Mouse (Mus musculus): ENCODE results near the gene D430019H16Rik. TPM values are rescaled to one million over a fixed set of nuclear protein-coding genes. Genes with fewer than 3 reads are reported as not detected.

D430019H16Rik gene
- total and polyA plus RNA-seq, 3 experiments: 0.05 TPM; not detected in 2

GRCm38 (mm10) chr12:105511109-105511508 lies 57.5 kb downstream of the D430019H16Rik start:
- no peaks in the 10 kb centered on the region for H3K4me1 ChIP-seq (ENCODE audit: insufficient read depth, low read depth, low read length)
- peaks cover 69% of the 10 kb centered on the region for H3K9me3 ChIP-seq (replicated peaks)
- DNase-seq (ENCODE audit: low spot score) (no peak), ATAC-seq (ENCODE audit: extremely low read depth, insufficient number of reproducible peaks, low FRiP score, poor library complexity, severe bottlenecking) (no peak)
- H3K4me3 ChIP-seq (ENCODE audit: low read depth, low read length): no peak overlapping the region
- H3K27me3 ChIP-seq (ENCODE audit: insufficient read depth, low read length): no peaks in the 10 kb centered on the region
- H3K36me3 ChIP-seq (replicated peaks): no peaks in the 10 kb centered on the region
- TF ChIP-seq POLR2AphosphoS5 (IDR thresholded peaks at IDR 0.05; ENCODE audit: insufficient replicate concordance, low read depth, low read length) (no peak), GATA1 (IDR thresholded peaks at IDR 0.05; ENCODE audit: borderline replicate concordance, low read length) (no peak), TAL1 (conservative IDR thresholded peaks at IDR 0.05; ENCODE audit: low read depth, low read length) (no peak), CTCF (IDR thresholded peaks at IDR 0.05; ENCODE audit: low read depth, low read length) (no peak), GATA2 (IDR thresholded peaks at IDR 0.05; ENCODE audit: borderline replicate concordance, low read depth, low read length) (no peak)

- Histone ChIP-seq H3K4me1 (ENCODE audit: insufficient read depth, low read depth, low read length) (no peaks in the 10 kb centered on the region), H3K36me3 (replicated peaks) (no peaks in the 10 kb centered on the region), H3K27me3 (ENCODE audit: insufficient read depth, low read length) (no peaks in the 10 kb centered on the region), H3K9me3 (replicated peaks) (peaks cover 65% of the 10 kb centered on the region), H3K4me3 (ENCODE audit: low read depth, low read length) (no peak overlapping the region)
- no peak for TF ChIP-seq GATA2 (IDR thresholded peaks at IDR 0.05; ENCODE audit: borderline replicate concordance, low read depth, low read length)
- no peak for TF ChIP-seq CTCF (IDR thresholded peaks at IDR 0.05; ENCODE audit: low read depth, low read length)
- TF ChIP-seq TAL1 (conservative IDR thresholded peaks at IDR 0.05; ENCODE audit: low read depth, low read length): no peak
- no peak for TF ChIP-seq POLR2AphosphoS5 (IDR thresholded peaks at IDR 0.05; ENCODE audit: insufficient replicate concordance, low read depth, low read length)
- no peak for TF ChIP-seq GATA1 (IDR thresholded peaks at IDR 0.05; ENCODE audit: borderline replicate concordance, low read length)
- DNase-seq (ENCODE audit: low spot score) (no peak), ATAC-seq (ENCODE audit: extremely low read depth, insufficient number of reproducible peaks, low FRiP score, poor library complexity, severe bottlenecking) (no peak)
Observed at GRCm38 (mm10) chr12:105511671-105512502, 58.2 kb downstream of the D430019H16Rik start.

DNA sequence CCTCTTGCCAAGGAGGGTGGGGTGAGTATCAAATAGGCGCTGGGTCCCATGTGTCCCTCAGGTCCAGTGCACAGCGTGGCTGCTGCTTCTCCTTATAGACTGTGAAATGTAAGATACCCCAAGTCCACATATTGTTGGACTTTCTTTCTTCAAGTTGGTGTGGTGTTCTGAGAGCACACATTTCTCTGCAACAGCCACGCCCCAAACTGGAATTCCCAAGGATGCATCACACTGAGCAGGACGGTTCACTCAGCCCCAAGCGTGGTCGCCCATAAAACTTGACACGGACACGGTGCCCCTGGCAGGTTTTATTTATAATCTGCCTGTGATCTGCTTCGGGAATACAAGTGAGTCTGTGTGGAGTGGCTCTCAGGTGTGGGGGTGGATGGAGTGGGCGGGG lies 60.5 kb downstream of the D430019H16Rik start:
- ATAC-seq (ENCODE audit: extremely low read depth, insufficient number of reproducible peaks, low FRiP score, poor library complexity, severe bottlenecking): no peak
- Histone ChIP-seq H3K27me3 (ENCODE audit: insufficient read depth, low read length) (no peaks in the 10 kb centered on the region), H3K4me3 (ENCODE audit: low read depth, low read length) (no peak overlapping the region), H3K9me3 (replicated peaks) (peaks cover 73% of the 10 kb centered on the region), H3K4me1 (ENCODE audit: insufficient read depth, low read depth, low read length) (no peaks in the 10 kb centered on the region), H3K36me3 (replicated peaks) (no peaks in the 10 kb centered on the region)
- no peak for DNase-seq (ENCODE audit: low spot score)
- no peak for TF ChIP-seq TAL1 (conservative IDR thresholded peaks at IDR 0.05; ENCODE audit: low read depth, low read length)
- no peak for TF ChIP-seq POLR2AphosphoS5 (IDR thresholded peaks at IDR 0.05; ENCODE audit: insufficient replicate concordance, low read depth, low read length)
- TF ChIP-seq CTCF (IDR thresholded peaks at IDR 0.05; ENCODE audit: low read depth, low read length): no peak
- TF ChIP-seq GATA1 (IDR thresholded peaks at IDR 0.05; ENCODE audit: borderline replicate concordance, low read length): no peak
- TF ChIP-seq GATA2 (IDR thresholded peaks at IDR 0.05; ENCODE audit: borderline replicate concordance, low read depth, low read length): no peak

DNA sequence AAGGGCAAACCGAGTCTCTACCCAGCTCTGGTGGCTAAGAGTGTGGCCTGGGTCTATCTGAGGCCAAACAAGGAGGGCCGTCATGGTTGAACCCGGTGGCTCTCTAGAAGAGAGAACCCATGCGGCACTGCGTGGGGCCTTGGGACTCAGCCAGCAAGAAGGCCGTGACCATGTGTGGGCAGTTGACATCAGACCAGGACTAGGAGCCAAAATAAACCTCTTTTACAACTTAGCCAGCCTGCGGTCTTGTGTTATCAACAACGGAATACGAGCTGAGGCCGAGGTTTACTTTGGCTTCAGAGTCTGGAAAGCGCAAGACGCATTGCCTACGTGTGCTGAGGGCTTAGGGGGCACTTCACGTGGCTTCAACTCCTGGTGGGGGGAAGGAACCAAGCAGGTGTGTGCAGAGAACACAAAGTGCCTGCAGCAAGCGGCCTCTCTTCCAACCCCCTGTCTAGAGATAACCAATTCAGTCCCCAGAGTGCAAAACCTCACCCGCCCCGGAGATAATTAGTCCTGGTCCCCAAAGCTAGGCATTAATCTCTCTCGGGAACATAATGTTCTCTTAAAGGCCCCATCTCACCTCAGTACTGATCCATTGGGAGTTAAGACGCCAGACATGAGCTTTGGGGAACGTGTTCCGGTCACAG lies 63.5 kb downstream of the D430019H16Rik start:
- DNase-seq (ENCODE audit: low spot score) (no peak), ATAC-seq (ENCODE audit: extremely low read depth, insufficient number of reproducible peaks, low FRiP score, poor library complexity, severe bottlenecking) (0 out of 2 replicates have a peak, but pooled peaks have one; percentile 17)
- H3K36me3 ChIP-seq (replicated peaks): no peaks in the 10 kb centered on the region
- no peaks in the 10 kb centered on the region for H3K4me1 ChIP-seq (ENCODE audit: insufficient read depth, low read depth, low read length)
- TF ChIP-seq GATA1 (IDR thresholded peaks at IDR 0.05; ENCODE audit: borderline replicate concordance, low read length): no peak
- no peak for TF ChIP-seq GATA2 (IDR thresholded peaks at IDR 0.05; ENCODE audit: borderline replicate concordance, low read depth, low read length)
- no peak for TF ChIP-seq CTCF (IDR thresholded peaks at IDR 0.05; ENCODE audit: low read depth, low read length)
- TF ChIP-seq POLR2AphosphoS5 (IDR thresholded peaks at IDR 0.05; ENCODE audit: insufficient replicate concordance, low read depth, low read length): no peak
- TF ChIP-seq TAL1 (conservative IDR thresholded peaks at IDR 0.05; ENCODE audit: low read depth, low read length): no peak
- H3K27me3 ChIP-seq (ENCODE audit: insufficient read depth, low read length): no peaks in the 10 kb centered on the region
- H3K4me3 ChIP-seq (ENCODE audit: low read depth, low read length): no peak overlapping the region
- peaks cover 78% of the 10 kb centered on the region for H3K9me3 ChIP-seq (replicated peaks)

DNA sequence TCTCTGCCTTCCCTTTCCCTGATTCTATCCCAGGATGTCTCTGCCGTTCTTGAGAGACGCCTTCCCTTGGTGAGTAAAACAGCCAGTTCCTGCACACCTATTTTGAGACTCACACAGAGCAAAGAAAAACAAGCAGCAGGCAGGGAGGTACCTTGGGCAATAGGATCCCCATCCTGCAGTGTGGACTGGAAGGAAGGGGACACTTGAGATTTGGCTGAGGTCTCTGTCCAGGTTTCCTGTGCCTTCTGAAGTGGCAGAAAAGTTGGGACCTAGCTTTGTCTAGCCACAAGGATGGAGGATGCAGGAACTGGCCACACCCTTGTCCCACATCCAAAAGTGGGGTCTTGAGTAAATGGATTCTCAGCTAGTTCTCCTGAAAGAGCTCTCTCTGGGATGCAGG lies 66.2 kb downstream of the D430019H16Rik start:
- Histone ChIP-seq H3K4me1 (ENCODE audit: insufficient read depth, low read depth, low read length) (no peaks in the 10 kb centered on the region), H3K9me3 (replicated peaks) (peaks cover 79% of the 10 kb centered on the region), H3K36me3 (replicated peaks) (no peaks in the 10 kb centered on the region), H3K4me3 (ENCODE audit: low read depth, low read length) (no peak overlapping the region), H3K27me3 (ENCODE audit: insufficient read depth, low read length) (no peaks in the 10 kb centered on the region)
- DNase-seq (ENCODE audit: low spot score) (no peak), ATAC-seq (ENCODE audit: extremely low read depth, insufficient number of reproducible peaks, low FRiP score, poor library complexity, severe bottlenecking) (no peak)
- TF ChIP-seq POLR2AphosphoS5 (IDR thresholded peaks at IDR 0.05; ENCODE audit: insufficient replicate concordance, low read depth, low read length) (no peak), GATA2 (IDR thresholded peaks at IDR 0.05; ENCODE audit: borderline replicate concordance, low read depth, low read length) (no peak), CTCF (IDR thresholded peaks at IDR 0.05; ENCODE audit: low read depth, low read length) (no peak), GATA1 (IDR thresholded peaks at IDR 0.05; ENCODE audit: borderline replicate concordance, low read length) (no peak), TAL1 (conservative IDR thresholded peaks at IDR 0.05; ENCODE audit: low read depth, low read length) (no peak)

- ATAC-seq (ENCODE audit: extremely low read depth, insufficient number of reproducible peaks, low FRiP score, poor library complexity, severe bottlenecking): no peak
- Histone ChIP-seq H3K9me3 (replicated peaks) (peaks cover 78% of the 10 kb centered on the region), H3K27me3 (ENCODE audit: insufficient read depth, low read length) (no peaks in the 10 kb centered on the region), H3K4me3 (ENCODE audit: low read depth, low read length) (no peak overlapping the region), H3K36me3 (replicated peaks) (no peaks in the 10 kb centered on the region), H3K4me1 (ENCODE audit: insufficient read depth, low read depth, low read length) (no peaks in the 10 kb centered on the region)
- TF ChIP-seq POLR2AphosphoS5 (IDR thresholded peaks at IDR 0.05; ENCODE audit: insufficient replicate concordance, low read depth, low read length) (no peak), CTCF (IDR thresholded peaks at IDR 0.05; ENCODE audit: low read depth, low read length) (no peak), GATA1 (IDR thresholded peaks at IDR 0.05; ENCODE audit: borderline replicate concordance, low read length) (no peak), GATA2 (IDR thresholded peaks at IDR 0.05; ENCODE audit: borderline replicate concordance, low read depth, low read length) (no peak), TAL1 (conservative IDR thresholded peaks at IDR 0.05; ENCODE audit: low read depth, low read length) (no peak)
- no peak for DNase-seq (ENCODE audit: low spot score)
Observed at GRCm38 (mm10) chr12:105521170-105521762, 67.6 kb downstream of the D430019H16Rik start.
